Mouse (Mus musculus) lung, embryonic 14.5 days (tissue): ENCODE measurements around the gene Kras. TPM values are rescaled to one million over a fixed set of nuclear protein-coding genes. Genes with fewer than 3 reads are reported as not detected.
A peak's percentile ranks its signal among the peaks of the same experiment; 100 is the strongest.

Experiments
- ATAC-seq: fragments of 200-750 bp; cut with Nextera tagmentation; 2 replicates; pipeline ENCODE4 v1.8.0; 2017; ENCODE audit warnings: mild to moderate bottlenecking, moderate TSS enrichment, moderate library complexity; ENCODE audit not compliant: insufficient read depth
- DNase-seq: peaks from one replicate; pipeline ENCODE4 v3.0.0-alpha.2; 2015
- H3K27ac ChIP-seq: fragments of 300-500 bp; sonication (generic); 2 replicates; pipeline ENCODE4 v1.5.1; 2014; ENCODE audit warnings: low read depth, mild to moderate bottlenecking, moderate library complexity
- H3K27me3 ChIP-seq: fragments of 300-500 bp; sonication (generic); 2 replicates; pipeline ENCODE4 v1.6.1; 2014; ENCODE audit warnings: low read length, control low read depth; ENCODE audit not compliant: insufficient read depth
- H3K36me3 ChIP-seq: fragments of 300-500 bp; sonication (generic); 2 replicates; pipeline ENCODE4 v1.6.1; 2014; ENCODE audit warnings: control low read depth; ENCODE audit not compliant: insufficient read depth
- H3K4me1 ChIP-seq: fragments of 300-500 bp; sonication (generic); 2 replicates; pipeline ENCODE4 v1.6.1; 2014; ENCODE audit warnings: antibody characterized with exemption, control low read depth; ENCODE audit not compliant: insufficient read depth
- H3K4me2 ChIP-seq: fragments of 300-500 bp; sonication (generic); 2 replicates; pipeline ENCODE4 v1.6.1; 2014; ENCODE audit warnings: mild to moderate bottlenecking
- H3K4me3 ChIP-seq: fragments of 300-500 bp; sonication (generic); 2 replicates; pipeline ENCODE4 v1.5.1; 2014; ENCODE audit warnings: low read depth, low read length
- H3K9ac ChIP-seq: fragments of 300-500 bp; sonication (generic); 2 replicates; pipeline ENCODE4 v1.6.1; 2014
- H3K9me3 ChIP-seq: fragments of 300-500 bp; sonication (generic); 2 replicates; pipeline ENCODE4 v1.6.1; 2016; ENCODE audit warnings: low read depth, low read length, control low read depth
- CTCF ChIP-seq: IDR thresholded peaks from 2 replicates; pipeline ENCODE4 v1.5.1; 2016; ENCODE audit warnings: antibody characterized with exemption, low read depth
- WGBS: fragments of 180-500 bp; shearing (Covaris S2); extraction: QIAGEN DNeasy Blood & Tissue Kit; methylation state at CpG from one replicate; pipeline ENCODE4 v1.1.7; 2014; 5-methylcytosine and 5-hydroxymethylcytosine counted together
- polyA plus RNA-seq: library from polyadenylated mRNA; unstranded; fragments of >200 nt; fragmentation: Nextera tagmentation; extraction: Ambion mirVana; gene quantifications from 2 replicates; pipeline ENCODE4 v1.2.1, GENCODE M21; 2014

Gene Kras
- polyA plus RNA-seq, result 110 and 116 TPM in 2 replicates

GRCm38 (mm10) chr6:145250185-145250791 lies at the start of gene Kras:
TSS of gene Kras (minus strand) at chr6:145250239.
- Histone ChIP-seq H3K36me3 (peaks cover 13% of the 10 kb centered on the region; the same call in 1 of the 2 replicates), H3K4me2 (peak within 1 kb of the TSS; percentile 86), H3K27ac (peak within 1 kb of the TSS; percentile 84), H3K9ac (peak within 1 kb of the TSS; percentile 94), H3K4me1 (no peaks in the 10 kb centered on the region), H3K4me3 (peak within 1 kb of the TSS; percentile 95), H3K9me3 (no peaks in the 10 kb centered on the region), H3K27me3 (no peaks in the 10 kb centered on the region)
- no peak for TF ChIP-seq CTCF
- 0% methylated on average over 68 of the region's 83 CpGs for WGBS
- ATAC-seq (peak; percentile 96), DNase-seq (peak; percentile 97)

GRCm38 (mm10) chr6:145297626-145298025 lies 47.6 kb upstream of the Kras start:
- H3K9me3 ChIP-seq, result no peaks in the 10 kb centered on the region
- DNase-seq, result no peak
- H3K27ac ChIP-seq, result peak overlapping the region; percentile 51
- 59% methylated on average over 7 of the region's 7 CpGs for WGBS
- H3K36me3 ChIP-seq, result no peaks in the 10 kb centered on the region
- no peak overlapping the region for H3K9ac ChIP-seq
- ATAC-seq, result no peak
- no peaks in the 10 kb centered on the region for H3K27me3 ChIP-seq
- TF ChIP-seq CTCF, result no peak
- no peak overlapping the region for H3K4me3 ChIP-seq
- no peak overlapping the region for H3K4me2 ChIP-seq
- H3K4me1 ChIP-seq, result 0 out of 2 replicates have a peak, but pooled peaks cover 3% of the 10 kb centered on the region

GRCm38 (mm10) chr6:145296979-145297378 lies 46.9 kb upstream of the Kras start:
- H3K9ac ChIP-seq, result no peak overlapping the region
- DNase-seq, result no peak
- no peaks in the 10 kb centered on the region for H3K27me3 ChIP-seq
- no peak for ATAC-seq
- no peaks in the 10 kb centered on the region for H3K9me3 ChIP-seq
- 0 out of 2 replicates have a peak, but pooled peaks cover 3% of the 10 kb centered on the region for H3K4me1 ChIP-seq
- WGBS, result 68% methylated on average over 7 of the region's 7 CpGs
- no peak for TF ChIP-seq CTCF
- H3K36me3 ChIP-seq, result no peaks in the 10 kb centered on the region
- H3K4me3 ChIP-seq, result no peak overlapping the region
- H3K27ac ChIP-seq, result peak overlapping the region; percentile 51; the same call in 1 of the 2 replicates
- H3K4me2 ChIP-seq, result no peak overlapping the region

GRCm38 (mm10) chr6:145295171-145295570 lies 45.1 kb upstream of the Kras start:
- ATAC-seq (no peak), DNase-seq (no peak)
- 52% methylated on average over 11 of the region's 11 CpGs for WGBS
- Histone ChIP-seq H3K27me3 (no peaks in the 10 kb centered on the region), H3K4me1 (no peaks in the 10 kb centered on the region), H3K4me2 (no peak overlapping the region), H3K4me3 (no peak overlapping the region), H3K36me3 (no peaks in the 10 kb centered on the region), H3K9me3 (no peaks in the 10 kb centered on the region), H3K27ac (no peak overlapping the region), H3K9ac (no peak overlapping the region)
- TF ChIP-seq CTCF, result no peak

DNA sequence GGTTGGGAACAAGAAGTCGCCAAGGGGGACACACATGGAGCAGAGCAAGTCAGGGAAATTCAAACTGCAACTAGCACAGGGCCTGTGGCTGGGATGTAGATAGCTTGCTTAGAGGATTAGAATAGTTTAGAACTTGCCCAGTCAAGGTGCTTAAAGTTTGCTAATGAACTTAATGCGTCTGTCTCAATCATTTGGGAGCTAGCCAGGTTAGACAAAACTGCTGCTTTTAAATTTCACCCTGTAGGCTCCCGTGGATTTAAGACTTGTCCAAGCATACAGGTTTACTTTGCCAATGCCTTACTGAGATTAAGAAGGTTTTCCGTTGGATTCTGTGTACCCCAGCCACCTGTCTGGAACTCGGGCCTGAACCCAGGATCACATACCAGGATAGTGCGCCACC lies 43.1 kb upstream of the Kras start:
- Histone ChIP-seq H3K4me3 (no peak overlapping the region), H3K4me2 (no peak overlapping the region), H3K9me3 (no peaks in the 10 kb centered on the region), H3K27me3 (no peaks in the 10 kb centered on the region), H3K9ac (no peak overlapping the region), H3K27ac (no peak overlapping the region), H3K4me1 (no peaks in the 10 kb centered on the region), H3K36me3 (no peaks in the 10 kb centered on the region)
- 70% methylated on average over 6 of the region's 6 CpGs for WGBS
- DNase-seq (no peak), ATAC-seq (no peak)
- no peak for TF ChIP-seq CTCF

DNA sequence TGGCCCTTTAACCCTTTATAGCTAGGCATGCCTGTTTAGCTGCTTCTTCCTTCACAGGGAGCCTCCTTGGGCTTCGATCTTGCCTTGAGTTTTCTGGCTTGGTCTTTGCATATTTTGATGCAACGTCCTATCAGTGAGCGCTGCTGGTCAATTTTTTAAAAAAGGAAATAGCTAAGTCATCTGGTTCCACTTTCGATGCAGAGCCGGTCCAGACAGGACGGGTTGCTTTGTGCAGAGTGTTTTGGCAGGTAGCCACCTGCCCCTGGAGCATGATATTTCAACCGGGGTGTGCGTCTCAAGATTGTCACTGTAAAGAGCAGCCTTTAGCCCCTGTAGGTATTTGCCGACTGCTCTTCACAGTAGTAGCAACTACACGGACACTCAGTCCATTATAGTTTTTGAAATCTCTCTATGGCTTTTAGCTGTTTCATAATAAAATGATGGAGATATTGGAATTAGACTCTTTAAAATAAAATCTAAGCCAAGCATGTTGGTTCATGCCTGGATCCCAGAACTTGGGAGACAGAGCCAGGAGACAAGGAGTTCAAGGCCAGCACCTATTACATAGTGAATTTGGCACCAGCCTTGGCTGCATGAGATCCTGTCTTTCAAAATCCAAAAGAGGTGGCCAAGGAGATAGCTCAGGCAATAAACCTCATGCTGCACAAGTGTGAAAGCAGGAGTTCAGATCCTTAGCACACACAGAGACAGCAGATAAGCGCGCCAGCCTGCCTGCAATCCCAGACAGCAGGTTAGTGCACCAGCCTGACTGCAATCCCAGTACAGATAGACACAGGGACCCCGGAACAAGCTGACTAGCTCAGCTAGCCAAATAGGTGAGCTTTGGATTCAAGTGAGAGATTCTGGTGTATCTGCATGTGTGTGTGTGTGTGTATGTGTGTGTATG lies 41.6 kb upstream of the Kras start:
- 0 out of 2 replicates have a peak, but pooled peaks have one; percentile 24 for ATAC-seq
- 54% methylated on average over 13 of the region's 13 CpGs for WGBS
- Histone ChIP-seq H3K4me1 (no peaks in the 10 kb centered on the region), H3K36me3 (no peaks in the 10 kb centered on the region), H3K27me3 (no peaks in the 10 kb centered on the region), H3K9me3 (no peaks in the 10 kb centered on the region), H3K4me3 (no peak overlapping the region), H3K27ac (no peak overlapping the region), H3K4me2 (no peak overlapping the region), H3K9ac (no peak overlapping the region)
- peak; percentile 59 for DNase-seq
- no peak for TF ChIP-seq CTCF

GRCm38 (mm10) chr6:145285656-145286055 lies 35.6 kb upstream of the Kras start:
- no peak overlapping the region for H3K27ac ChIP-seq
- no peaks in the 10 kb centered on the region for H3K27me3 ChIP-seq
- ATAC-seq (no peak), DNase-seq (no peak)
- TF ChIP-seq CTCF, result no peak
- no peaks in the 10 kb centered on the region for H3K4me1 ChIP-seq
- H3K4me2 ChIP-seq, result no peak overlapping the region
- H3K4me3 ChIP-seq, result no peak overlapping the region
- H3K9me3 ChIP-seq, result no peaks in the 10 kb centered on the region
- H3K9ac ChIP-seq, result no peak overlapping the region
- H3K36me3 ChIP-seq, result no peaks in the 10 kb centered on the region
- WGBS, result 65% methylated on average over 4 of the region's 4 CpGs
